ENCODE assay signal across 16 mouse cellular contexts in genomic region chr10:37716946-37717345, GRCm38 (mm10).
"Had no signal": no experiment of that assay in that cellular context is flagged by ENCODE, and none has a peak within 500 bp of the region (broad histone marks: within the 10 kb centered on the region; RNA-seq: fewer than 3 reads in every experiment).

No protein-coding gene starts in this region.

- ATAC-seq: lung, postnatal 0 days; midbrain, embryonic 15.5 days had no signal

- DNase-seq: kidney, adult 8-10 months; kidney, postnatal 36 days; layer of hippocampus, adult 9-11 months; layer of hippocampus, postnatal 36 days; lung, adult 18-20 months; lung, postnatal 4 days; retina, postnatal 1 day; thymus, adult 2 months; thymus, postnatal 25 days had no signal

- H3K4me1 ChIP-seq: midbrain, embryonic 15.5 days; neural tube, embryonic 13.5 days; stomach, embryonic 15.5 days had no signal

- H3K27ac ChIP-seq: kidney, postnatal 0 days; liver, embryonic 14.5 days; midbrain, embryonic 15.5 days; neural tube, embryonic 13.5 days; stomach, embryonic 15.5 days had no signal

- H3K9me3 ChIP-seq: midbrain, embryonic 15.5 days; neural tube, embryonic 13.5 days; stomach, embryonic 15.5 days had no signal

- H3K9ac ChIP-seq: liver, embryonic 14.5 days; midbrain, embryonic 15.5 days; neural tube, embryonic 13.5 days; stomach, embryonic 15.5 days had no signal

- H3K36me3 ChIP-seq: midbrain, embryonic 15.5 days; neural tube, embryonic 13.5 days; stomach, embryonic 15.5 days had no signal

- H3K4me2 ChIP-seq: midbrain, embryonic 11.5 days; midbrain, embryonic 15.5 days; neural tube, embryonic 13.5 days; stomach, embryonic 15.5 days had no signal

- H3K4me3 ChIP-seq: midbrain, embryonic 15.5 days; neural tube, embryonic 13.5 days; stomach, embryonic 15.5 days had no signal

- H3K27me3 ChIP-seq: midbrain, embryonic 15.5 days; neural tube, embryonic 13.5 days; stomach, embryonic 15.5 days had no signal
